Mouse (Mus musculus) liver, embryonic 14.5 days (tissue): Measurements from ENCODE around the gene Gja5.

Source experiments
- CTCF ChIP-seq: IDR thresholded peaks from 2 replicates; pipeline ENCODE4 v1.5.1; 2016; ENCODE audit warnings: antibody characterized with exemption, low read depth, control low read depth
- EP300 ChIP-seq: IDR thresholded peaks from 2 replicates; pipeline ENCODE4 v1.6.1; 2016; ENCODE audit warnings: antibody characterized with exemption, low read depth

DNA sequence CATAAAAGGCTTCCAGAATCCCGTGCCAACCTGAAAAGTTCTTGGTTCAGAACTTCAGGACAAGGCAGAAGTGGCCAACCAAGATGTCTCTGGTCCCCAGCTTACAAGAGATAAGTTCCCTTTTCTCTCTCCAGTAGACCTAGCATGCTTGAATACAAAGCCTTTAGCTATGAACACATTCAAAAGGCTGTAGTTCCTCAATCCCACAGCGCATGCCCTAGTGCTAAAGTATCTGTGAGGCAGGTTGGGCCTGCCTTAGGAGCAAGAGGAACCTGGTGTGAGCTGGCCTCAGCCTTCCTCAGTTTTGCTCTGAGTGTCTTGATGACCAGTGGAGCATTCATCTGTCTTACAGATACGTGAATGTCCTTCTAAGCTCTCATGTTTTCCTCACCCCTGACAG is 131.1 kb downstream of the Gja5 start:
- TF ChIP-seq CTCF (no peak), EP300 (no peak)
